Mouse (Mus musculus): Measurements from ENCODE around the gene Exoc3.

Gene Exoc3

DNA sequence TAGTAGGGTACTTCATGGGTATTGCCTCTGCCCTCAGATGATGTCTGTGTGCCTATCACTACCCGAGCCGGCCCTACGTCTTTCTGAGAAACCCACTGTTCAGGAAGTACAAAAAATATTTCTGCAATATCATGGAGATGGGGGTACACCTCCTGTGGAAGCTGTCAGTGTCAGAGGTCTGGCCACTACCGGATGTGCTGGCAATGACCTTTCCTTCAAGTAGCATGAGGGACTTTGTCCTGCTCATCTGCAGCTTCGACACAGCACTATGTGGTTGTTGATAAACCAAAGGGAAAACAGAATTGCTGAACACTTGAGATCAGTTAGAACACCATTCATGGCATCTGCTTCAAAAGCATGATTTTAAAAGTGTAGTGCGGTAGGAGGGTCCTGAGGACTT is 67.7 kb downstream of the Exoc3 start:
- no peak for DNase-seq (ENCODE audit: inconsistent age in 2 of 2, low spot score in 1 of 2)

DNA sequence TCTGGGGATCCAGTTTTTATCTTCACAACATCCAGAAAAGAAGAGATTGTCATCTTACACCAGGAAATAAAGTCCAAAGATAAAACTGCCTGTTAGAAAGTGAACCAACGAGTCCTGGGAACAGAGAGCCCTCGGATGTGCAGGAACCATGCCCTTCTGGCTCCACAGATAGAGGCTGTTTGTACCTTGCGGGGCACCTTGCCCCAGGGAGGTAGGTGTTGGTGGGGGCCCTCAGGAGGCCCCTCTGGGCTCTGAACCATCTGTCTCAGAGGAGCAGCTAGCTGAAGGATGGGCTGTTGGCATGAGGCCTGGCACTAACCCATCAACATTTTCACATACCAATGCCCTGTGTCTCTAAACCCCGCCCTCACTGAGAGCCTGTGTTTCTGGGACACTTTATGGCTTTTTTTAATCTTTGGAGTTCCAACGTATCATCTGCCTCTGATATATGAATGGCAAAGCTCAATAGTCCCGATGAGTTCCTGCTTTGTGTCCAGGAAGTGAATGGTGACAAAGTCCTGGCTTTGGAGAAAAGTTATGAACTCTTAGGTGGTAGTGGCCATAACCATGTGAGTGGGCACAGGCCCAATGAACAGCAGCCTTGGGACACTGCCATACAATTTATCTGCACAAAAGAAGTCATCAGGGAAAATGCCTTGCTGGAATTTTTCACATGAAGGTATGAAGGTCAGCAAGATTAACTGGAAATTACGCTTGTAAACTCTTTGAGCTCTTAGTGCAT is 69.5 kb downstream of the Exoc3 start:
- DNase-seq (ENCODE audit: inconsistent age in 2 of 2, low spot score in 1 of 2) = peak in 1 of 2 experiments; percentile 30

DNA sequence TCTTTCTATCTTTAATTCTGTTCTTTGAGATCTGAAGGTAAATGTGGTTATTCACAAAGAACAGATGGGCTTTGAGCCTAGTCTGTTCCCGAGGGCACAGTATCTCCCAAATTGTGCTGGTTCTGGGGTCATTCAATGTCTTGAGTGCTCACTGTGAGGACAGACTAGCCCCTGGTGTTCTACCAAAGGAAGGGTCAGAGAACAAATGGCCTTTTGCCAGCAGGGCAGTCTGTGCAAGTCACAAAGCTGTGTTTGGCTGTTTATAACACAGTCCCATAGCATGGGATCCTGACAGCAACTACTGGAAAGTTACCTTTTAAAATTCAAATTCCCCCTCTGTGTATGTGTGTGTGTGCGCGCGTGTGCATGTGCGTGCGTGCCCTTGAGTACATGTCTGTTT is 78.6 kb downstream of the Exoc3 start:
- no peak for DNase-seq (ENCODE audit: inconsistent age in 2 of 2, low spot score in 1 of 2)

DNA sequence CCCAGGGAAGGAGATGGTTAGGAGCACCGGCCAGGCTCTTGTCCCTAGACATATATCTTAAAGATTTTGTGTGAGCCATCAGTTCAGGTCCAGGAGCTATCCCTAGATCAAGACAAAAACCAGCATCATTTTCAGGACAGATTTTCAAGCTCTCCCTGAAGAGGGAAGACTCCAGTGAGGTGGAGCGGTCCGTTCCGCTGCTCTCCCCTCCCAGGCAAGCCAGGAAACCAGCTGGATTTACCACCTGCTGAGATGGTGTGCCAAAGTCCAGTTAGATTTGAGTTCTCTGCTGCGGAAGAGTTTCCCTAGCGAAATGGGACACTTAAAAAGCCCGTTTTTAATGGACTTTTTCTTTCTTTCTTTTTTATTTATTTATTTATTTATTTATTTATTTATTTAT is 81.0 kb downstream of the Exoc3 start:
- no peak for DNase-seq (ENCODE audit: inconsistent age in 2 of 2, low spot score in 1 of 2)

DNA sequence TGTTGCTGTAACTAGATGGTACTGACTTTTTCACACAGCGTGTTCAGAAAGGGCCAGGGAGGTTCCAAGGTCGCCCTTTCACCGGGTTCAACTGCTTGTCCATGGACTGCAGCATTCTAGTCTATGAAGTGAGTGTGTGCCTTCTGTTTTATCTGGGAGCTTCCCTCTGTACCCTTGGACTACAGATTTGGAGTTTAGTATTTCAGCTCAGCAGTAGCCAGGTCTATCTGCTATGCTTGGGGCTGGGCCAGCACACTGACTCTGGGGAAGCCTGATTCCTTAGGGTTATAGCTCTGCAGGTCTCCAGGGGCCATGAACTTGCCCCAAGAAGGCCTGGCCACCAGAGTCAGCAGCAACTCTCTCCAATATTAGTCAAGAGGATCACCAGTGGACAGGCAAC is 85.9 kb downstream of the Exoc3 start:
- no peak for DNase-seq (ENCODE audit: inconsistent age in 2 of 2, low spot score in 1 of 2)

DNA sequence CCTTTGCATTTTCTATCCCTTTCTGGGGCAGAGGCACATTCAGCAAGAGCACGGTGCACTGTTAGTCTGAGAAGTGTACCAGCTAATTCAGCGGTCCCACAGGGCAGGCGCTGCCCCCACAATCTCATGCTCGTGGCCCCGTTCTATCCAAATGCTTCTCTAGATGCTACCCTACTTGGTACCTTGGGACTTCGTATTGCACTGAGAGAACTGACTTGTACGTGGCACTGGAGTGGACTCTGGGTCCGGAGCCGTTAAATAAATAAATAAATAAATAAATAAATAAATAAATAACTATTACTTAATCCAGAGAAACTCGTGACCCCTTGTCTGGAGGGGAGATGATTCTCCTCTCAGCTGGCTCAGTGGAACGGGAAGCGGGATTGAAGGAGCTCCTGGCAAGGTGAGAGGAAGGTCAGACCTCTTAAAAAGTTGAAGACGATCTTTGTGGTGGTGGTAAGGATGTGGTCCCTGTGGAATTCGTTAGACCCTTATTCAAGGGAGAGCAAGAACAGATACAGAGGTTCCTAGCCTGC is 86.7 kb downstream of the Exoc3 start:
- DNase-seq (ENCODE audit: inconsistent age in 2 of 2, low spot score in 1 of 2) = no peak

DNA sequence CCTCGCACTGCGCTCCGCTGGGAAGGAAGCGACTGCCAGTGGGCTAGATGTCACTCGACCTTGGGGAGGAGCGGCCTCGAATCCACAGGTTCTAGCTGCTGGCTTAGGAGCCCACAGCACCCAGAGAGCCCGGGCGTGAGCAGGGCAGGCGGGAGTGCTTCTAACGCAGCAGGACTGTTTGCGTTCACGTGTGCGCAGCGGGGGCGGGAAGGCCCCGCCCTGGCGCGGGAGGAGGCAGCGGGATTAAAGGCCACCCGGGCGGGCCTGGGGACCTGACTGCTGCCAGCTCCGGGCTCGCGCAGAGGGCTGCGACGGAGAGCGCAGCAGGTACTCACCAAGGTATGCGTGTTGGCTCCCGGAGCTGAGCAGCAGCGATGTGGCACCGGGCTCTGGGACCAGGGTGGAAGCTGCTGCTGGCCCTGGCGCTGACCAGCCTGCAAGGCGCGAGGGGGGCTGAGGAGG is 87.4 kb downstream of the Exoc3 start, which contains the start of gene Slc9a3:
Gene Slc9a3 (plus strand): TSS at position 317 of the 462 bp plus-strand sequence.
- peak; percentile 55 to 77 for DNase-seq (ENCODE audit: inconsistent age in 2 of 2, low spot score in 1 of 2)
